Mouse (Mus musculus): ENCODE results near the gene Ppargc1a. TPM values are rescaled to one million over a fixed set of nuclear protein-coding genes. Genes with fewer than 3 reads are reported as not detected.

Ppargc1a gene
- polyA plus RNA-seq, 1 experiment from 2014 or later = 21.2 TPM

- WGBS = 56% methylated on average over 5 of the region's 5 CpGs
- Histone ChIP-seq H3K27me3 (ENCODE audit: insufficient read depth, poor library complexity, severe bottlenecking) (no peaks in the 10 kb centered on the region), H3K36me3 (no peaks in the 10 kb centered on the region), H3K9me3 (no peaks in the 10 kb centered on the region), H3K4me1 (peaks cover 40% of the 10 kb centered on the region), H3K4me3 (no peak overlapping the region), H3K27ac (peak overlapping the region; percentile 86)
- no peak for DNase-seq (ENCODE audit: low spot score)
Observed at GRCm38 (mm10) chr5:51527498-51528164, 39.9 kb downstream of the Ppargc1a start.

- no peak for DNase-seq (ENCODE audit: low spot score)
- WGBS = 91% methylated on average over 2 of the region's 2 CpGs
- H3K4me1 ChIP-seq = peaks cover 32% of the 10 kb centered on the region
Observed at GRCm38 (mm10) chr5:51525858-51526257, 41.7 kb downstream of the Ppargc1a start.

GRCm38 (mm10) chr5:51520807-51521206 lies 46.7 kb downstream of the Ppargc1a start:
- WGBS = 82% methylated on average over 3 of the region's 3 CpGs
- Histone ChIP-seq H3K4me3 (no peak overlapping the region), H3K9me3 (no peaks in the 10 kb centered on the region), H3K27me3 (ENCODE audit: insufficient read depth, poor library complexity, severe bottlenecking) (no peaks in the 10 kb centered on the region), H3K36me3 (no peaks in the 10 kb centered on the region), H3K4me1 (no peaks in the 10 kb centered on the region; the same call in 1 of the 2 replicates), H3K27ac (no peak overlapping the region)
- no peak for DNase-seq (ENCODE audit: low spot score)

More at GRCm38 (mm10) chr5:51525858-51526257, 41.7 kb downstream of the Ppargc1a start:
- Histone ChIP-seq H3K27ac (no peak overlapping the region), H3K9me3 (no peaks in the 10 kb centered on the region), H3K27me3 (ENCODE audit: insufficient read depth, poor library complexity, severe bottlenecking) (no peaks in the 10 kb centered on the region), H3K36me3 (no peaks in the 10 kb centered on the region), H3K4me3 (no peak overlapping the region)

GRCm38 (mm10) chr5:51517440-51518187 lies 49.9 kb downstream of the Ppargc1a start:
- Histone ChIP-seq H3K4me1 (no peaks in the 10 kb centered on the region; the same call in 1 of the 2 replicates), H3K9me3 (no peaks in the 10 kb centered on the region), H3K27me3 (ENCODE audit: insufficient read depth, poor library complexity, severe bottlenecking) (no peaks in the 10 kb centered on the region), H3K4me3 (no peak overlapping the region), H3K27ac (no peak overlapping the region), H3K36me3 (no peaks in the 10 kb centered on the region)
- DNase-seq (ENCODE audit: low spot score) = no peak
- 72% methylated on average over 6 of the region's 6 CpGs for WGBS

- no peak overlapping the region for H3K4me3 ChIP-seq
- WGBS = 75% methylated on average over 2 of the region's 2 CpGs
- H3K36me3 ChIP-seq = no peaks in the 10 kb centered on the region
- no peak for DNase-seq (ENCODE audit: low spot score)
- H3K27me3 ChIP-seq (ENCODE audit: insufficient read depth, poor library complexity, severe bottlenecking) = no peaks in the 10 kb centered on the region
- no peaks in the 10 kb centered on the region for H3K4me1 ChIP-seq
- H3K27ac ChIP-seq = no peak overlapping the region
- no peaks in the 10 kb centered on the region for H3K9me3 ChIP-seq
Observed at GRCm38 (mm10) chr5:51504654-51505053, 62.9 kb downstream of the Ppargc1a start.

- DNase-seq (ENCODE audit: low spot score) = no peak
- no peak overlapping the region for H3K4me3 ChIP-seq
- H3K36me3 ChIP-seq = peaks cover 16% of the 10 kb centered on the region
- 44% methylated on average over 9 of the region's 9 CpGs for WGBS
- no peak overlapping the region for H3K27ac ChIP-seq
- no peaks in the 10 kb centered on the region for H3K4me1 ChIP-seq
- no peaks in the 10 kb centered on the region for H3K9me3 ChIP-seq
- no peaks in the 10 kb centered on the region for H3K27me3 ChIP-seq (ENCODE audit: insufficient read depth, poor library complexity, severe bottlenecking)
Observed at GRCm38 (mm10) chr5:51497910-51498517, 69.5 kb downstream of the Ppargc1a start.

GRCm38 (mm10) chr5:51495446-51495845 lies 72.1 kb downstream of the Ppargc1a start:
- WGBS = 78% methylated on average over 6 of the region's 6 CpGs
- Histone ChIP-seq H3K27me3 (ENCODE audit: insufficient read depth, poor library complexity, severe bottlenecking) (no peaks in the 10 kb centered on the region), H3K27ac (no peak overlapping the region), H3K4me3 (no peak overlapping the region), H3K4me1 (no peaks in the 10 kb centered on the region), H3K9me3 (no peaks in the 10 kb centered on the region), H3K36me3 (peaks cover 16% of the 10 kb centered on the region)
- DNase-seq (ENCODE audit: low spot score) = no peak

GRCm38 (mm10) chr5:51494358-51494876 lies 73.1 kb downstream of the Ppargc1a start:
- WGBS = 67% methylated on average over 15 of the region's 15 CpGs
- Histone ChIP-seq H3K4me1 (no peaks in the 10 kb centered on the region), H3K36me3 (peaks cover 16% of the 10 kb centered on the region), H3K9me3 (no peaks in the 10 kb centered on the region), H3K27me3 (ENCODE audit: insufficient read depth, poor library complexity, severe bottlenecking) (no peaks in the 10 kb centered on the region), H3K27ac (no peak overlapping the region), H3K4me3 (no peak overlapping the region)
- no peak for DNase-seq (ENCODE audit: low spot score)

- 16% methylated on average over 1 of the region's 1 CpGs for WGBS
- Histone ChIP-seq H3K9me3 (no peaks in the 10 kb centered on the region), H3K36me3 (peaks cover 6% of the 10 kb centered on the region; the same call in 1 of the 2 replicates), H3K4me3 (no peak overlapping the region), H3K27ac (no peak overlapping the region), H3K27me3 (ENCODE audit: insufficient read depth, poor library complexity, severe bottlenecking) (no peaks in the 10 kb centered on the region), H3K4me1 (peaks cover 12% of the 10 kb centered on the region; the same call in 1 of the 2 replicates)
- no peak for DNase-seq (ENCODE audit: low spot score)
Observed at GRCm38 (mm10) chr5:51483768-51484167, 83.8 kb downstream of the Ppargc1a start.

- H3K4me3 ChIP-seq = no peak overlapping the region
- H3K36me3 ChIP-seq = peaks cover 6% of the 10 kb centered on the region; the same call in 1 of the 2 replicates
- H3K27ac ChIP-seq = no peak overlapping the region; the same call in 1 of the 2 replicates
- no peaks in the 10 kb centered on the region for H3K9me3 ChIP-seq
- H3K4me1 ChIP-seq = peaks cover 18% of the 10 kb centered on the region
- H3K27me3 ChIP-seq (ENCODE audit: insufficient read depth, poor library complexity, severe bottlenecking) = no peaks in the 10 kb centered on the region
- no peak for DNase-seq (ENCODE audit: low spot score)
Observed at GRCm38 (mm10) chr5:51479859-51480258, 87.7 kb downstream of the Ppargc1a start.

GRCm38 (mm10) chr5:51479456-51479855 lies 88.1 kb downstream of the Ppargc1a start:
- Histone ChIP-seq H3K9me3 (no peaks in the 10 kb centered on the region), H3K4me3 (no peak overlapping the region), H3K36me3 (peaks cover 6% of the 10 kb centered on the region; the same call in 1 of the 2 replicates), H3K4me1 (peaks cover 18% of the 10 kb centered on the region), H3K27me3 (ENCODE audit: insufficient read depth, poor library complexity, severe bottlenecking) (no peaks in the 10 kb centered on the region), H3K27ac (peak overlapping the region; percentile 47; the same call in 1 of the 2 replicates)
- 41% methylated on average over 2 of the region's 2 CpGs for WGBS
- no peak for DNase-seq (ENCODE audit: low spot score)

GRCm38 (mm10) chr5:51478319-51478994 lies 89.1 kb downstream of the Ppargc1a start:
- no peak overlapping the region for H3K4me3 ChIP-seq
- peaks cover 16% of the 10 kb centered on the region for H3K36me3 ChIP-seq
- 49% methylated on average over 7 of the region's 7 CpGs for WGBS
- no peaks in the 10 kb centered on the region for H3K27me3 ChIP-seq (ENCODE audit: insufficient read depth, poor library complexity, severe bottlenecking)
- H3K27ac ChIP-seq = no peak overlapping the region
- no peaks in the 10 kb centered on the region for H3K9me3 ChIP-seq
- no peak for DNase-seq (ENCODE audit: low spot score)
- peaks cover 18% of the 10 kb centered on the region for H3K4me1 ChIP-seq

All from heart, embryonic 10.5 days (tissue).